Mouse (Mus musculus): Measurements from ENCODE around the gene Cpne8. TPM values are rescaled to one million over a fixed set of nuclear protein-coding genes. Genes with fewer than 3 reads are reported as not detected.

Gene Cpne8
- 4.6 and 5.3 TPM in 2 replicates for polyA plus RNA-seq (2014; fragmentation: Nextera tagmentation; extraction: Ambion mirVana)

DNA sequence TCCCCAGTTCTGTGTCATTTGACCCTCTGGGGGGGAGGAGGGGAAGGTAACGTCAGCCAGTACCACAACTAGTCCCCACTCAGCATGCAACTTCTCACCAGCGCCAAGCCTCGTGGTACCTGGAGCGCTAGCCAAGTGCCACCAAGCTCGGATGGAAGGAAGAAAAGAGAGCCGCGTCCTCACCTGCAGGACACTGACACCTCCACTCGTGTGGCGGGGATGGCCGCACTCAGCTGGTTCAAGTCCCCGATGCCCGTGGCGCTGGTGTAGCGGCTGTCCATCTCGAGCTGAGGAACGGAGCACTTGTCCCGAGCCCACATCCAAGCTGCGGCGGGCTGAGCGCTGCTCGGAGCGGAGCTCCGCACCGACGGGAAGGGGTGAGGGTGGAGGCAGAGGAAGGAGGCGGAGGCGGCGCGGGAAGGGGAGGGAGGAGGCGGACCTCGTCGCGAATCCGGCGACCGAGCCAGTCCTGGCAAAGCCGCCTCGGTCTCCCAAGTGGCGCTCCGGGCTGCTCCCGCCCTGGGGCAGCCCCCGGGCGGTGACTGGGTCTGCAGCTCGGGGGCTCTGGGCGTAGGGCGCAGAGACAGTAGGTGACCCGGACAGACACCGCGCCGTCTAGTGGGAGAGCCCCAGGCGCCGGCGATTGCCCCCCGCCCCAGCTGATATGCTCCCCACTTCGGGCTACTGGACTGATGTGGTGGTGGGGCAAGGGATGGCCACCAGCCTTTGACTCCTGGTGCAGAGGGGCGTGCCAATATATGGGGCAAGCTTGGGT lies at the start of gene Cpne8:
Gene Cpne8, minus strand, starts transcription at position 448 of the 775 bp plus-strand sequence.
- ATAC-seq (ENCODE audit: insufficient read depth, low FRiP score, low TSS enrichment) (peak; percentile 69), DNase-seq (ENCODE audit: low spot score) (peak; percentile 74)
- Histone ChIP-seq H3K4me1 (ENCODE audit: control insufficient read depth, insufficient read depth, low read length) (no peaks in the 10 kb centered on the region), H3K9ac (ENCODE audit: low read length) (peak within 1 kb of the TSS; percentile 60), H3K27ac (ENCODE audit: low read depth, low read length) (no peak within 1 kb of the TSS), H3K4me2 (ENCODE audit: low read depth) (peak within 1 kb of the TSS; percentile 98), H3K36me3 (ENCODE audit: control insufficient read depth, insufficient read depth, low read length) (no peaks in the 10 kb centered on the region), H3K4me3 (ENCODE audit: low read depth, low read length) (peak within 1 kb of the TSS; percentile 54), H3K27me3 (ENCODE audit: control insufficient read depth, insufficient read depth, low read length) (peaks cover 10% of the 10 kb centered on the region), H3K9me3 (ENCODE audit: control insufficient read depth, low read length) (no peaks in the 10 kb centered on the region)
- WGBS, result under 1% methylated on average over 52 of the region's 56 CpGs

DNA sequence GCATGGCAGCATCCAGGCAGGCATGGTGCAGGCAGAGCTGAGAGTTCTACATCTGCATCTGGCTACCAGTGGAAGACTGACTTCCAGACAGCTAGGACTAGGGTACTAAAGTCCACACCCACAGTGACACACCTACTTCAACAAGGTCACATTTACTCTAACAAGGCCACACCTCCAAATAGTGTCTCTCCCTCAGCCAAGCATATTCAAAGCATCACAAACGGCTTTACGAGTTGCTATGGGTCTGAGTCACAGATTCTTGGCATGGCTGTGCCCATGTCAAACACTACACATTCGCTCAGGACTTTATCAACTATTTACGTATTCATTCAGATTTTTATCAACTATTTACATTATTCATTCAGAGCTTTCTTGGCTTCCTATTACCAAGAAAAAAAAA lies 38.5 kb upstream of the Cpne8 start:
- H3K9me3 ChIP-seq (ENCODE audit: control insufficient read depth, low read length), result no peaks in the 10 kb centered on the region
- H3K4me3 ChIP-seq (ENCODE audit: low read depth, low read length), result no peak overlapping the region
- H3K4me2 ChIP-seq (ENCODE audit: low read depth), result no peak overlapping the region
- DNase-seq (ENCODE audit: low spot score) (no peak), ATAC-seq (ENCODE audit: insufficient read depth, low FRiP score, low TSS enrichment) (no peak)
- no peaks in the 10 kb centered on the region for H3K36me3 ChIP-seq (ENCODE audit: control insufficient read depth, insufficient read depth, low read length)
- H3K27ac ChIP-seq (ENCODE audit: low read depth, low read length), result no peak overlapping the region
- H3K27me3 ChIP-seq (ENCODE audit: control insufficient read depth, insufficient read depth, low read length), result no peaks in the 10 kb centered on the region
- H3K4me1 ChIP-seq (ENCODE audit: control insufficient read depth, insufficient read depth, low read length), result no peaks in the 10 kb centered on the region
- H3K9ac ChIP-seq (ENCODE audit: low read length), result no peak overlapping the region
- 95% methylated on average over 4 of the region's 4 CpGs for WGBS

DNA sequence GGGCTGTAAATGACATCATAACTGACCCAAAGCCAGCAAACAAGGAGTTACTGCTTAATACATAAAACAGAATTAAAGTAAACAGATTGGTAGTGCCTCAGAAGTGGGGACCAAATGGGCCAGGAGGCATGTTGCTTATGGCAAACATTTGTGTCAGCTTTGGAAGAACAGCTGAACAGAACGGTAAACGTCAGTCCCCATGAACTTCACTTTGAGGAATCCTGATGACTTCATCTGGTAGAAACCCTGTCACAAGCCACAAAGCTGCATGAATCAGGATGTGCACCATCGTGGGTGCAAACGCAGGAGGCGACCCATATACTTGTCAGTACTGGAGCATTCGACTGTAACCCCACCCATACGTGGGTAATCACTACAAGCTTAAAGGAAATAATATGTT lies 30.1 kb upstream of the Cpne8 start:
- 87% methylated on average over 7 of the region's 7 CpGs for WGBS
- H3K27me3 ChIP-seq (ENCODE audit: control insufficient read depth, insufficient read depth, low read length), result no peaks in the 10 kb centered on the region
- no peaks in the 10 kb centered on the region for H3K4me1 ChIP-seq (ENCODE audit: control insufficient read depth, insufficient read depth, low read length)
- no peak overlapping the region for H3K4me2 ChIP-seq (ENCODE audit: low read depth)
- H3K36me3 ChIP-seq (ENCODE audit: control insufficient read depth, insufficient read depth, low read length), result no peaks in the 10 kb centered on the region
- no peak overlapping the region for H3K27ac ChIP-seq (ENCODE audit: low read depth, low read length)
- H3K9me3 ChIP-seq (ENCODE audit: control insufficient read depth, low read length), result no peaks in the 10 kb centered on the region
- H3K9ac ChIP-seq (ENCODE audit: low read length), result no peak overlapping the region
- no peak overlapping the region for H3K4me3 ChIP-seq (ENCODE audit: low read depth, low read length)
- DNase-seq (ENCODE audit: low spot score) (no peak), ATAC-seq (ENCODE audit: insufficient read depth, low FRiP score, low TSS enrichment) (no peak)

DNA sequence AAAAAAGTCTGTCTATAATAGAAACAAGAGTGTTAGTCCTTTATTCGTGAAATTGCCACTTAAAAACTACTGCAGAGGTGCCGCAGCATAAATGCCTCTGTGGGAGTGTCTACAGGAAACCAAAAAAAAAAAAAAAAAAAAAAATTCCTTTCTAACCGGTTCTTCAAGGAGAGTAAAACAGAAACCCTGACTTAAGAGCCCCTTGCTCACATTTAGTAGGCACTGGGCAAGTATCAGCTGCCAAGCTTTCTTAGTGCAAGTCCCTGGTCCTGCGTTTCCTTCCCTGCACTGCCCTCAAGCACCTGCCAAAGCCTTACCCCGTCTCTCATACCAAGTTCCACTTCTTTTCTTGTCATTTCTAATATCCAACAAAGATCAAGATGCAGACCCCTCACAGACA lies 25.1 kb upstream of the Cpne8 start:
- H3K36me3 ChIP-seq (ENCODE audit: control insufficient read depth, insufficient read depth, low read length), result no peaks in the 10 kb centered on the region
- no peak for ATAC-seq (ENCODE audit: insufficient read depth, low FRiP score, low TSS enrichment)
- H3K27me3 ChIP-seq (ENCODE audit: control insufficient read depth, insufficient read depth, low read length), result no peaks in the 10 kb centered on the region
- H3K27ac ChIP-seq (ENCODE audit: low read depth, low read length), result no peak overlapping the region
- no peaks in the 10 kb centered on the region for H3K9me3 ChIP-seq (ENCODE audit: control insufficient read depth, low read length)
- H3K4me3 ChIP-seq (ENCODE audit: low read depth, low read length), result no peak overlapping the region
- WGBS, result 60% methylated on average over 5 of the region's 5 CpGs
- H3K4me2 ChIP-seq (ENCODE audit: low read depth), result no peak overlapping the region
- DNase-seq (ENCODE audit: low spot score), result no peak
- H3K9ac ChIP-seq (ENCODE audit: low read length), result no peak overlapping the region
- no peaks in the 10 kb centered on the region for H3K4me1 ChIP-seq (ENCODE audit: control insufficient read depth, insufficient read depth, low read length)

DNA sequence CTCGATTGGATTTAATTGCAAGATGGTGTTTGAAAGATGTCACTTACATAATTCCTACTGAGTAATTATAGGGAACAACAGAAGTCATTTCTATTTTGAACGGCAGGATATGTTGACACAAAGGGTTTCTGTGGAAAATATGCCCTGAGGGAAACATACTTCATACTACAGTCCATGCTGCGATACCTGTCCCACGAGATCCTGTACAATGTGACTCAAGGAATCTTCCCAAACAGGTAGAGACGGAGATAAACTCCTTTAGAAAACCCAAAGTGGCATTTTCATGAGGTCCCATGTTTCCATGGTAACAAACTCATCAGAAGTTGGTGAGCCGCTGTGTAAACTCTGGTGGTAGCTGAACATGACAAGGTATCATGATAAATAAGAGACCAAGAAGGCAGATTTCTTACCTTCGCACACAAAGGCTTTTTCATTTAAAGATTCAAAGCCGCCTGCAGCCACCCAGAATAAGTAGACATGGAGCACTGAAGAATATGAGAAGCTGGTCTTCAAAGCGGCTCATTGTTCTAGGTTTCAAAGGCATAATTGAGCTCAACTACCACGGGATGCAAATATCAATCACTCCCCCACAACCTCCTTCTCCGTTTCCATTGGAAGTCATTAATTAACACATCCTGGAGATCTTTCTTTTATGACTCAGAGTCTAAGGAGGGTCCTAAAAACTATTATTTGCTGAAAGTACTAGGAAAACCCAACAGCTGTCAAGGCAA lies 24.4 kb upstream of the Cpne8 start:
- no peak overlapping the region for H3K27ac ChIP-seq (ENCODE audit: low read depth, low read length)
- no peaks in the 10 kb centered on the region for H3K4me1 ChIP-seq (ENCODE audit: control insufficient read depth, insufficient read depth, low read length)
- H3K9me3 ChIP-seq (ENCODE audit: control insufficient read depth, low read length), result no peaks in the 10 kb centered on the region
- ATAC-seq (ENCODE audit: insufficient read depth, low FRiP score, low TSS enrichment) (no peak), DNase-seq (ENCODE audit: low spot score) (no peak)
- no peak overlapping the region for H3K9ac ChIP-seq (ENCODE audit: low read length)
- WGBS, result 57% methylated on average over 11 of the region's 11 CpGs
- no peaks in the 10 kb centered on the region for H3K36me3 ChIP-seq (ENCODE audit: control insufficient read depth, insufficient read depth, low read length)
- H3K4me3 ChIP-seq (ENCODE audit: low read depth, low read length), result no peak overlapping the region
- H3K4me2 ChIP-seq (ENCODE audit: low read depth), result no peak overlapping the region
- no peaks in the 10 kb centered on the region for H3K27me3 ChIP-seq (ENCODE audit: control insufficient read depth, insufficient read depth, low read length)

DNA sequence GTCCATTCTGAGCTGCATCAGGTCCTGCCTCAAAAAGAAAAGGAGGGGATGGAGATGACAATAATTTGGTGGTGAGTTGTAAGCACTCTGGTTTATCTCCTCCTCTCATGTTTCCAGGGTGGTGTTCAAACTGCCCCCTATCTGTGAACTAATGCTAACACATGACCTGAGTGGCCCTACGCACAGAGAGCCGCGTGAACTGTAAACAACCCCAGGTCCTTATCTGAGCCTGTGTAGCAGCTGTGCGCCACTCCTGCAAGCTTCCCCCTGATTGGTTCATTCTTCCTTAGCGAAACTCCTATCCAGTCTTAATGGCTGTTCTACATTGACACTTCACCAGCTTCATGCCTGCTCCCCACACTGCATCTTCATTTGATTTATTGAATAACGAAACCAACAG lies 7.5 kb upstream of the Cpne8 start:
- H3K36me3 ChIP-seq (ENCODE audit: control insufficient read depth, insufficient read depth, low read length), result no peaks in the 10 kb centered on the region
- no peaks in the 10 kb centered on the region for H3K4me1 ChIP-seq (ENCODE audit: control insufficient read depth, insufficient read depth, low read length)
- no peak overlapping the region for H3K4me3 ChIP-seq (ENCODE audit: low read depth, low read length)
- 89% methylated on average over 6 of the region's 6 CpGs for WGBS
- H3K9ac ChIP-seq (ENCODE audit: low read length), result no peak overlapping the region
- H3K9me3 ChIP-seq (ENCODE audit: control insufficient read depth, low read length), result no peaks in the 10 kb centered on the region
- no peak overlapping the region for H3K4me2 ChIP-seq (ENCODE audit: low read depth)
- no peaks in the 10 kb centered on the region for H3K27me3 ChIP-seq (ENCODE audit: control insufficient read depth, insufficient read depth, low read length)
- ATAC-seq (ENCODE audit: insufficient read depth, low FRiP score, low TSS enrichment), result no peak
- no peak overlapping the region for H3K27ac ChIP-seq (ENCODE audit: low read depth, low read length)
- DNase-seq (ENCODE audit: low spot score), result no peak

DNA sequence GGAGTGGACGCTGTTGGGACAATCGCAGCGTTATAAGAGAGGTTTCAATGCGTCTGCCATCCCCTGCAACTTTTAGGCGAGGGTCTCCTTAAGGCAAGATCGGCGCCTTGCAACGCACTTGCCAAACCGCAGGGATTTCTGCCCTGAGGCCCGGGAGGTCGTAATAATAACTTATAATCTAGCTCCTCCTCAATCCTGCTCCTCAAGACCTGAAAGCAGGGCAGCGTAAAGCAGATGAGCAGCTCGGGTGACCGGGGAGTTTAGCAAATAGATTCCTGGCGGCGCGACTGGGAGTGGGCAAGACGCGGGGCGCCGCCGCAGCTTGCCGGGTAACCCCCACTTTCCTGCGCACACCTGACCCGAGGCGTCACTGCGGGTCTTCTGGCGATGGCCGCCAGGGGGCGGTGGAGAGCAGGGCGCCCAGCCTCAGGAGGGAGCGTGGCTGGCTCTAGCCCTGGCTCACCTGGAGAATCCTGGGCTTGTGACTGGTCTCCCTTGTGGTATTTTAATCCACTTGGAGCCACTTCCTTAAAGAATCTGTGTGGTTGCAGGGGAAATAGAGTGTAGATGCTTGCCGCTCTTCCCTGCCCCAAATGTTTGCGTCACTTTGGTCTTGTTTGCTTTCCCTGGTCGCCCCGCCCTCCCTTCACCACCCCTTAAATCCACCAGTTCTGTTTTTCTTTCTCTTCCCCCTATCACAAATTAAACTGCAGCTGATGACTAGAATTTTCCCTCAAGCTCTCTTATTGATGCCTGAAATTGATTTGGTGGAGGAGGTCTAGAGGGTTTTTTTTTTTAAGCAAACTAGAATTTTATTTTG lies 738 bp upstream of the Cpne8 start:
- Histone ChIP-seq H3K4me3 (ENCODE audit: low read depth, low read length) (peak overlapping the region; percentile 54), H3K36me3 (ENCODE audit: control insufficient read depth, insufficient read depth, low read length) (no peaks in the 10 kb centered on the region), H3K4me1 (ENCODE audit: control insufficient read depth, insufficient read depth, low read length) (no peaks in the 10 kb centered on the region), H3K27ac (ENCODE audit: low read depth, low read length) (no peak overlapping the region), H3K4me2 (ENCODE audit: low read depth) (peak overlapping the region; percentile 98), H3K27me3 (ENCODE audit: control insufficient read depth, insufficient read depth, low read length) (peaks cover 10% of the 10 kb centered on the region), H3K9me3 (ENCODE audit: control insufficient read depth, low read length) (no peaks in the 10 kb centered on the region), H3K9ac (ENCODE audit: low read length) (peak overlapping the region; percentile 60)
- ATAC-seq (ENCODE audit: insufficient read depth, low FRiP score, low TSS enrichment), result peak; percentile 85
- 3% methylated on average over 35 of the region's 36 CpGs for WGBS
- peak; percentile 80 for DNase-seq (ENCODE audit: low spot score)

DNA sequence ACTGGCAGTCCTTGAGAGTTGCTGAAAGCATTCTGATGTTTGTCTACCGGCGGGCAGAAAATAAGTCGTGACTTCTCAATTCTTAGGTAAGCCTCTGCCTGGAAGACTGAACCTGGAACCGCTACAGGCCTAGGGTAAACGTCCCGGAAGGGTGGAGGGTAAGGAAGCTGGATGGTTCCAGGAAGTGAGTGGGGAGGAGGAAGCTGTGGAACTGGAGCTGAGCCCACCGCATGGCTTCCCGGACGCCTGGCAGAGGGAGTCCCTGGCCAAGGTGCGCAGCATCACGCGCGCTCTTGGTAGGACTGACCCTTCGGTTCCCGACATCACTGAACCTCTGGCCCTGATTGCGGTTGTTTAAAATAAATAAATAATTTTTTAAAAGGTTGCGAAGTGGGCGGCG lies 744 bp downstream of the Cpne8 start:
- no peak overlapping the region for H3K27ac ChIP-seq (ENCODE audit: low read depth, low read length)
- no peaks in the 10 kb centered on the region for H3K36me3 ChIP-seq (ENCODE audit: control insufficient read depth, insufficient read depth, low read length)
- peak overlapping the region; percentile 54 for H3K4me3 ChIP-seq (ENCODE audit: low read depth, low read length)
- ATAC-seq (ENCODE audit: insufficient read depth, low FRiP score, low TSS enrichment) (no peak), DNase-seq (ENCODE audit: low spot score) (no peak)
- H3K9ac ChIP-seq (ENCODE audit: low read length), result no peak overlapping the region
- H3K9me3 ChIP-seq (ENCODE audit: control insufficient read depth, low read length), result no peaks in the 10 kb centered on the region
- WGBS, result 4% methylated on average over 19 of the region's 19 CpGs
- peaks cover 10% of the 10 kb centered on the region for H3K27me3 ChIP-seq (ENCODE audit: control insufficient read depth, insufficient read depth, low read length)
- no peaks in the 10 kb centered on the region for H3K4me1 ChIP-seq (ENCODE audit: control insufficient read depth, insufficient read depth, low read length)
- H3K4me2 ChIP-seq (ENCODE audit: low read depth), result peak overlapping the region; percentile 98
